Mouse (Mus musculus) thymus, adult 2 months (tissue): Measurements from ENCODE around the gene Per1.

Experiments
- CTCF ChIP-seq: fragments of 200-500 bp; IDR thresholded peaks from 2 replicates; pipeline ENCODE4 v1.5.1; 2012; ENCODE audit warnings: mild to moderate bottlenecking, control low read depth, low read length, moderate library complexity, borderline replicate concordance; ENCODE audit not compliant: control insufficient read depth, poor library complexity, insufficient read depth; ENCODE audit errors: extremely low read depth
- POLR2A ChIP-seq: fragments of 200-500 bp; IDR thresholded peaks from 2 replicates; pipeline ENCODE4 v1.6.1; 2012; ENCODE audit warnings: mild to moderate bottlenecking, low read length, control low read depth, moderate library complexity; ENCODE audit not compliant: control insufficient read depth, poor library complexity, insufficient read depth; ENCODE audit errors: extremely low read depth

GRCm38 (mm10) chr11:69088856-69089615 is 6.0 kb upstream of the Per1 start:
- no peak for TF ChIP-seq POLR2A
- TF ChIP-seq CTCF: no peak
